Mouse (Mus musculus): ENCODE measurements around the gene Ift27. TPM values are rescaled to one million over a fixed set of nuclear protein-coding genes. Genes with fewer than 3 reads are reported as not detected.

Gene Ift27
- polyA plus RNA-seq, 1 experiment from 2014 or later: 111 TPM

DNA sequence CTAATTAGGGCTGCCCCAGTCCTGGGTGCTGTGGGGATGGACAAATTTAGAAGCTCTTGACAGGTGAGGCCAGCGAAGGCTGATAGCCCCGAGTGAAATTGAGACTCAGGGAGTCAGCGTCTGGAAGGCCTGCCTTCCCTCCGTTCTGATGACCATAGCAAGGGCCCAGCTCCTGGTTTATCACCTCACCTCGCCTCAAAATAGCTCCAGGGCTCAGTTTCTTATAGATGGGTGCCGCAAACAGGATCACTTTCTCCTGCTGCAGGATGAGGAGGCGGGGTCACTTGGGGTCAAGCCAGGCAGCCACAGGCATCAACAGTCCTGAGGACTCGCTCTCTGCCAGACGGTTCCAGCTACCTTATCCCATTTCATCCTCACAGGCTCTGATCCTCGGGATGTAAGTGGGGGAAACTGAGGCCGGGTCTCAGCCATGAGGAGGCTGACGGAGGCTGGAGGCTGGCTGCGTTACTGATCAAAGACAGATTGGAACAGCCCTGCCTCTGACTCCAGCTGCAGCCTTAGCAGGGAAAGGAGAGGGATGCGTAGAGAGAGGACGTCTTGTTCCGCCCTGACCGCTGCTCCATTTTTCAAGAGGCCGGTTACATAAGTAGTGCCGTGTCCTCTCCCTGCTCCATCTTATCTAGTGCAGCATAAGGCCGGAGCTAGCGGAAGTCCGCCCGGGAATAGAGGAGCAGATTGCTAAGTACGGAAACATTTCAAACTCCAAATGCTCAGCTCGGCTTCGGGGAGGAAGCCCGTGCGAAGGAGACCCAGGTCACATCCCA, 21.4 kb upstream of the Ift27 start:
- Histone ChIP-seq H3K4me2 (ENCODE audit: low read depth, low read length) (no peak overlapping the region), H3K4me3 (ENCODE audit: low read depth, low read length) (no peak overlapping the region), H3K4me1 (ENCODE audit: control insufficient read depth, insufficient read depth, low read length) (no peaks in the 10 kb centered on the region), H3K27me3 (ENCODE audit: control insufficient read depth, insufficient read depth, low read length) (no peaks in the 10 kb centered on the region), H3K27ac (replicated peaks; ENCODE audit: low read depth, low read length) (no peak overlapping the region), H3K36me3 (replicated peaks; ENCODE audit: control insufficient read depth, insufficient read depth, low read depth, low read length) (no peaks in the 10 kb centered on the region), H3K9ac (replicated peaks; ENCODE audit: low read length) (no peak overlapping the region), H3K9me3 (replicated peaks; ENCODE audit: control insufficient read depth, low read length) (no peaks in the 10 kb centered on the region)
- DNase-seq (ENCODE audit: low spot score) (no peak), ATAC-seq (replicated peaks; ENCODE audit: insufficient number of reproducible peaks, low FRiP score, low TSS enrichment, low read depth) (no peak)
- WGBS: 71% methylated on average over 28 of the region's 28 CpGs

DNA sequence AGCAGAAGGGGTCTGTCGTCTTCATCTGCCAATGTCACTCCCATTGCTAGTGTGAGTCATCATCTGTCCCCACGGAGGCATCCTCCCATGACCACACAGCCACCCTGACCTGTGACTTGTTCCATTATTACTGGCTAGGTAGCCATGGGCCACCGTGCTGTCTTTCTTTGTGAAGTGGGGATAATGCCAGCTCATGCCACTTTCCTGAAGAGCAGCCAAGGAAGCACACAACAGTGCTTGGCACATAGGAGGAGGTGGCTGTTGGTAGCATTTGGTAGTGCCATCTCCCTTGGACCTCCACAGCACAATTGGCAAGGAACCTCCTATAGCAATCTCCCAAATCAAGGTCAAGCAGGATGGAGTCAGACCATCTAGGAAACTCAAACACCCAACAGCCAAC, 20.4 kb upstream of the Ift27 start:
- Histone ChIP-seq H3K27me3 (ENCODE audit: control insufficient read depth, insufficient read depth, low read length) (no peaks in the 10 kb centered on the region), H3K27ac (replicated peaks; ENCODE audit: low read depth, low read length) (no peak overlapping the region), H3K4me3 (ENCODE audit: low read depth, low read length) (no peak overlapping the region), H3K9ac (replicated peaks; ENCODE audit: low read length) (no peak overlapping the region), H3K4me1 (ENCODE audit: control insufficient read depth, insufficient read depth, low read length) (no peaks in the 10 kb centered on the region), H3K36me3 (replicated peaks; ENCODE audit: control insufficient read depth, insufficient read depth, low read depth, low read length) (no peaks in the 10 kb centered on the region), H3K9me3 (replicated peaks; ENCODE audit: control insufficient read depth, low read length) (no peaks in the 10 kb centered on the region), H3K4me2 (ENCODE audit: low read depth, low read length) (no peak overlapping the region)
- ATAC-seq (replicated peaks; ENCODE audit: insufficient number of reproducible peaks, low FRiP score, low TSS enrichment, low read depth): no peak
- no peak for DNase-seq (ENCODE audit: low spot score)
- whole genome bisulfite sequencing: 85% methylated on average over 3 of the region's 3 CpGs

GRCm38 (mm10) chr15:78189636-78190035, 15.7 kb upstream of the Ift27 start:
- ATAC-seq (replicated peaks; ENCODE audit: insufficient number of reproducible peaks, low FRiP score, low TSS enrichment, low read depth): no peak
- no peaks in the 10 kb centered on the region for H3K4me1 ChIP-seq (ENCODE audit: control insufficient read depth, insufficient read depth, low read length)
- WGBS: 92% methylated on average over 7 of the region's 7 CpGs
- no peak overlapping the region for H3K27ac ChIP-seq (replicated peaks; ENCODE audit: low read depth, low read length)
- no peak overlapping the region for H3K4me2 ChIP-seq (ENCODE audit: low read depth, low read length)
- no peak for DNase-seq (ENCODE audit: low spot score)
- no peak overlapping the region for H3K9ac ChIP-seq (replicated peaks; ENCODE audit: low read length)
- no peaks in the 10 kb centered on the region for H3K36me3 ChIP-seq (replicated peaks; ENCODE audit: control insufficient read depth, insufficient read depth, low read depth, low read length)
- no peaks in the 10 kb centered on the region for H3K27me3 ChIP-seq (ENCODE audit: control insufficient read depth, insufficient read depth, low read length)
- no peak overlapping the region for H3K4me3 ChIP-seq (ENCODE audit: low read depth, low read length)
- H3K9me3 ChIP-seq (replicated peaks; ENCODE audit: control insufficient read depth, low read length): no peaks in the 10 kb centered on the region

DNA sequence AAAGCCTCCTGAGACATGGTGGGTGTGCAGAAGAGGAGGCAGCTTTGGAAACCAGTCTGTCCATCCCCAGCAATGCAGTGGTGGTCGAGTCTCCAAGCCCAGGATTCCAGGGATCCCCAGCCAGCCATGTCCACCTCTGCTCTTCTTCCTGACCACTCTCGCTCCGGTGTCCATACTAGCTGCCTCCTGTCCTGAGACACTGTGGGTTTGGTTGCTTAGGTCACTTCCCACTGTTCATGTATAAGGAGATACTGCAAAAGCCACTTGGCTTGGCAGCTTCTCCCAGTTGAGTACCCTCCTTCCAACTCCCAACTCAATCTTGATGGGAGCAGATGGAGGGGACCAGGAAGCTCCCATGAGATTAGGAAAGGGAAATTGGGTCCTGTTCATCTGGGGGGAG, 14.6 kb upstream of the Ift27 start:
- Histone ChIP-seq H3K4me1 (ENCODE audit: control insufficient read depth, insufficient read depth, low read length) (no peaks in the 10 kb centered on the region), H3K9ac (replicated peaks; ENCODE audit: low read length) (no peak overlapping the region), H3K27ac (replicated peaks; ENCODE audit: low read depth, low read length) (no peak overlapping the region), H3K4me3 (ENCODE audit: low read depth, low read length) (no peak overlapping the region), H3K4me2 (ENCODE audit: low read depth, low read length) (no peak overlapping the region), H3K36me3 (replicated peaks; ENCODE audit: control insufficient read depth, insufficient read depth, low read depth, low read length) (no peaks in the 10 kb centered on the region), H3K9me3 (replicated peaks; ENCODE audit: control insufficient read depth, low read length) (no peaks in the 10 kb centered on the region), H3K27me3 (ENCODE audit: control insufficient read depth, insufficient read depth, low read length) (no peaks in the 10 kb centered on the region; the same call in 1 of the 2 replicates)
- ATAC-seq (replicated peaks; ENCODE audit: insufficient number of reproducible peaks, low FRiP score, low TSS enrichment, low read depth) (no peak), DNase-seq (ENCODE audit: low spot score) (no peak)
- WGBS: 85% methylated on average over 3 of the region's 3 CpGs

DNA sequence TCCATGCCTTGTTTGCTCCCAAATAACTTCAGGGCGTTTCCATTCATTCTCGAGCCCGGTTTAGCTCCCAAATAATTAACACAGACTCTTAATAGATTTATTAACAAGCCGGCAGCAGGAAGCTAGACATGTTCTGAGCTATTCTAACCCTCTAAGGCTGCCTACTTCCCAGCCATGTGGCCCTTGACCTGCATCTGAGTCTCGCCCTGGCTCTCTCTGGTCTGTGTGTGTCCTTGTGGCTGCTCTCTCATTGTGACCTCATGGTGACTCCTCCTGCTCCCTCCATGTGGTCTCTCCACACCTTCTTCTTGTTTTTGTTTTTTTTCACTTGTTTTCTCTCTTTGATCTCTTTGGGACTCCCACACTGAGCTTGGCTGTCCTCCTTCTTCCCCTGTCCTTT, 13.0 kb upstream of the Ift27 start:
- DNase-seq (ENCODE audit: low spot score) (no peak), ATAC-seq (replicated peaks; ENCODE audit: insufficient number of reproducible peaks, low FRiP score, low TSS enrichment, low read depth) (no peak)
- H3K27ac ChIP-seq (replicated peaks; ENCODE audit: low read depth, low read length): no peak overlapping the region
- no peak overlapping the region for H3K9ac ChIP-seq (replicated peaks; ENCODE audit: low read length)
- 67% methylated on average over 5 of the region's 5 CpGs for WGBS
- no peaks in the 10 kb centered on the region for H3K4me1 ChIP-seq (ENCODE audit: control insufficient read depth, insufficient read depth, low read length)
- H3K4me2 ChIP-seq (ENCODE audit: low read depth, low read length): no peak overlapping the region
- no peaks in the 10 kb centered on the region; the same call in 1 of the 2 replicates for H3K27me3 ChIP-seq (ENCODE audit: control insufficient read depth, insufficient read depth, low read length)
- no peaks in the 10 kb centered on the region for H3K9me3 ChIP-seq (replicated peaks; ENCODE audit: control insufficient read depth, low read length)
- H3K36me3 ChIP-seq (replicated peaks; ENCODE audit: control insufficient read depth, insufficient read depth, low read depth, low read length): no peaks in the 10 kb centered on the region
- no peak overlapping the region for H3K4me3 ChIP-seq (ENCODE audit: low read depth, low read length)

- Histone ChIP-seq H3K4me2 (ENCODE audit: low read depth, low read length) (no peak overlapping the region), H3K36me3 (replicated peaks; ENCODE audit: control insufficient read depth, insufficient read depth, low read depth, low read length) (no peaks in the 10 kb centered on the region), H3K27me3 (ENCODE audit: control insufficient read depth, insufficient read depth, low read length) (no peaks in the 10 kb centered on the region; the same call in 1 of the 2 replicates), H3K4me3 (ENCODE audit: low read depth, low read length) (no peak overlapping the region), H3K9me3 (replicated peaks; ENCODE audit: control insufficient read depth, low read length) (no peaks in the 10 kb centered on the region), H3K4me1 (ENCODE audit: control insufficient read depth, insufficient read depth, low read length) (no peaks in the 10 kb centered on the region), H3K27ac (replicated peaks; ENCODE audit: low read depth, low read length) (no peak overlapping the region), H3K9ac (replicated peaks; ENCODE audit: low read length) (no peak overlapping the region)
- ATAC-seq (replicated peaks; ENCODE audit: insufficient number of reproducible peaks, low FRiP score, low TSS enrichment, low read depth) (no peak), DNase-seq (ENCODE audit: low spot score) (no peak)
- 91% methylated on average over 4 of the region's 4 CpGs for WGBS
Measured at GRCm38 (mm10) chr15:78185609-78186008, 11.7 kb upstream of the Ift27 start.

DNA sequence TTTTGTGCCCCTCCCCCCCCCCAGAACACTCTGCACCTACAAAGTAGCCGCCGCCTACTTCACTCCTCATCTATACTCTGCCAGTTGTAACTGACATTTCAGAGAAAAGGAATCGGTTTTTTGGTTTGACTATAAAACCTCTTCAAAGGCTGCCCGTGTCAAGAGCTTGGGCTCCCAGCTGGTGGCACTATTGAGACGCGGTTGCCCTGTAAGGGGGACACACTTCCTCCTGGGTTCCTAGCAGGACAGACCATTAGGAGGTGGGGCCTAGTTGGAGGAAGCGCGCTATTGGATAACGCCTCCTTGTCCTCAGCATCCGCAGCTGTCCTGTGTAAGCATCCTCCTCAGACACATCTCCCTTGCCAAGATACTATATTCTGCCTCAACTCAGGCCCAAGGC, 10.9 kb upstream of the Ift27 start:
- Histone ChIP-seq H3K4me2 (ENCODE audit: low read depth, low read length) (no peak overlapping the region; the same call in 1 of the 2 replicates), H3K4me1 (ENCODE audit: control insufficient read depth, insufficient read depth, low read length) (no peaks in the 10 kb centered on the region), H3K4me3 (ENCODE audit: low read depth, low read length) (no peak overlapping the region), H3K36me3 (replicated peaks; ENCODE audit: control insufficient read depth, insufficient read depth, low read depth, low read length) (no peaks in the 10 kb centered on the region), H3K9me3 (replicated peaks; ENCODE audit: control insufficient read depth, low read length) (no peaks in the 10 kb centered on the region), H3K27me3 (ENCODE audit: control insufficient read depth, insufficient read depth, low read length) (no peaks in the 10 kb centered on the region; the same call in 1 of the 2 replicates), H3K27ac (replicated peaks; ENCODE audit: low read depth, low read length) (no peak overlapping the region), H3K9ac (replicated peaks; ENCODE audit: low read length) (peak overlapping the region; percentile 13; the same call in 1 of the 2 replicates)
- ATAC-seq (replicated peaks; ENCODE audit: insufficient number of reproducible peaks, low FRiP score, low TSS enrichment, low read depth) (peak; percentile 70; the same call in 1 of the 2 replicates), DNase-seq (ENCODE audit: low spot score) (peak; percentile 78)
- WGBS: 6% methylated on average over 10 of the region's 10 CpGs

DNA sequence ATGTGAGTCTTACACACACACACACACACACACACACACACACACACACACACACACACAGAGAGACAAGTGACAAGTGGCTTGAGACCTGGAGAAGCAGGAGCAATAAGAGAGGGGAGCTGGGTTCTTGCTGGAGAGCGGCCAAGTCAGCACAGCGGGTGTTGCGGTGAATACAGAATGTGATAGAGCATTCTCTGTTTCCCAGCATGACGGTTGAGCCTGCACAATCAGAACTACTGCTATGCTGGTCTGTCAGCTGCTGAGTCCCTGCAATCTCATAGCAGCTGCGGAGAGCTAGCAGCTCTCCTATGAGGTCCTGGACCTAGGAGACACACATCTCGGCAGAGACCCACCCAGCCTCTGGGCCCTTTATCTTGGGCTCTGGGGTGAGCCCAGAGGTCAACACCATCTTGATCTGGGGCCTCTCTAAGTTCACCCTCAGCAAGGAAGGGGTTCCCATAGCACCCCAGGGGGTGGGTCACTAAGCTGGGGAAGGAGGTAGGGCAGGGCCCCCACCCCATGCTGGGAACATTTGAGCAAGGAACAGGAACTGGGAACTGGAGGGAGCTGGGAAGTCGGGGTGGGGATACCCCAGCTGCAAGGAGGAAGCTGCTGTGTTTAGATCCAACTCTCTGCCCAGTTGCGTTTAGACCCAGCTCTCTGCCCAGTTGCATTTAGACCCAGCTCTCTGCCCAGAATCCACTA, 7.9 kb upstream of the Ift27 start:
- Histone ChIP-seq H3K9ac (replicated peaks; ENCODE audit: low read length) (no peak overlapping the region), H3K4me3 (ENCODE audit: low read depth, low read length) (no peak overlapping the region), H3K36me3 (replicated peaks; ENCODE audit: control insufficient read depth, insufficient read depth, low read depth, low read length) (no peaks in the 10 kb centered on the region), H3K4me1 (ENCODE audit: control insufficient read depth, insufficient read depth, low read length) (no peaks in the 10 kb centered on the region), H3K4me2 (ENCODE audit: low read depth, low read length) (no peak overlapping the region), H3K9me3 (replicated peaks; ENCODE audit: control insufficient read depth, low read length) (no peaks in the 10 kb centered on the region), H3K27me3 (ENCODE audit: control insufficient read depth, insufficient read depth, low read length) (no peaks in the 10 kb centered on the region; the same call in 1 of the 2 replicates), H3K27ac (replicated peaks; ENCODE audit: low read depth, low read length) (no peak overlapping the region)
- no peak for DNase-seq (ENCODE audit: low spot score)
- WGBS: 36% methylated on average over 8 of the region's 8 CpGs
- no peak for ATAC-seq (replicated peaks; ENCODE audit: insufficient number of reproducible peaks, low FRiP score, low TSS enrichment, low read depth)

Measured in embryonic facial prominence, embryonic 11.5 days (tissue).